Mouse (Mus musculus) heart, adult 2 months (tissue): Measurements from ENCODE around the gene Stat4. TPM values are rescaled to one million over a fixed set of nuclear protein-coding genes. Genes with fewer than 3 reads are reported as not detected.

ENCODE experiments used
- DNase-seq, 2 experiments: peaks; one replicate each; pipeline ENCODE4 v3.0.0; 2021
- H3K27ac ChIP-seq: fragments of 200-600 bp; 2 replicates; pipeline ENCODE4 v1.8.1; 2022
- H3K27me3 ChIP-seq: fragments of 200-500 bp; 2 replicates; pipeline ENCODE4 v1.6.1; 2012; ENCODE audit warnings: mild to moderate bottlenecking, low read length, inconsistent platforms, mixed read lengths; ENCODE audit not compliant: control insufficient read depth, insufficient read depth
- H3K36me3 ChIP-seq: fragments of 200-500 bp; 2 replicates; pipeline ENCODE4 v1.6.1; 2012; ENCODE audit warnings: low read length, inconsistent platforms; ENCODE audit not compliant: control insufficient read depth, insufficient read depth
- H3K4me1 ChIP-seq: fragments of 200-500 bp; 2 replicates; pipeline ENCODE4 v1.6.1; 2011; ENCODE audit warnings: low read length; ENCODE audit not compliant: control insufficient read depth, insufficient read depth
- H3K4me3 ChIP-seq: fragments of 200-600 bp; 2 replicates; pipeline ENCODE4 v1.8.1; 2022
- H3K79me2 ChIP-seq: fragments of 200-500 bp; replicated peaks from 2 replicates; pipeline ENCODE4 v1.6.1; 2012; ENCODE audit warnings: mild to moderate bottlenecking, inconsistent platforms, low read length, moderate library complexity, mixed read lengths; ENCODE audit not compliant: control insufficient read depth, insufficient read depth
- H3K9ac ChIP-seq: fragments of 200-500 bp; 2 replicates; pipeline ENCODE4 v1.6.1; 2012; ENCODE audit warnings: low read depth, mild to moderate bottlenecking, control low read depth, inconsistent platforms, low read length, mixed read lengths
- CTCF ChIP-seq: fragments of 200-600 bp; IDR thresholded peaks from 2 replicates; pipeline ENCODE4 v1.8.1; 2022; ENCODE audit warnings: antibody characterized with exemption, mild to moderate bottlenecking, moderate library complexity
- EP300 ChIP-seq: fragments of 200-500 bp; IDR thresholded peaks from 2 replicates; pipeline ENCODE4 v1.6.1; 2011; ENCODE audit warnings: low read depth, low read length, control low read depth; ENCODE audit not compliant: insufficient read depth
- POLR2A ChIP-seq: fragments of 200-500 bp; IDR thresholded peaks from 2 replicates; pipeline ENCODE4 v1.6.1; 2011; ENCODE audit warnings: mild to moderate bottlenecking, low read depth, low read length, control low read depth; ENCODE audit not compliant: insufficient read depth
- WGBS: fragments of 180-500 bp; shearing (Covaris S2); methylation state at CpG from one replicate; pipeline ENCODE4 v1.1.7; 2018; 5-methylcytosine and 5-hydroxymethylcytosine counted together
- intact Hi-C: fragments of 180-260 bp; cut with DNase I; formaldehyde crosslinking; loops from one replicate; pipeline ENCODE4 v1.15.1; 2025
- polyA plus RNA-seq: library from polyadenylated mRNA; depleted of rRNA; stranded (reverse); fragments of >200 nt; gene quantifications from 2 replicates; pipeline ENCODE4 v1.2.3, GENCODE M21; 2012
- total RNA-seq, 2 experiments: library from RNA; stranded (reverse); gene quantifications; 2 replicates each; pipeline ENCODE4 v1.2.3; 2021

Stat4 gene
- total and polyA plus RNA-seq, 3 experiments, result 0.45 to 0.68 (median 0.51) TPM

- DNase-seq, result no peak
- intact Hi-C loops, result no loop called here
- no peak overlapping the region for H3K27ac ChIP-seq
- TF ChIP-seq EP300, result no peak
- TF ChIP-seq POLR2A, result no peak
- TF ChIP-seq CTCF, result no peak
- peaks cover 5% of the 10 kb centered on the region for H3K4me1 ChIP-seq
- no peak overlapping the region; the same call in 1 of the 2 replicates for H3K4me3 ChIP-seq
- no peak overlapping the region for H3K9ac ChIP-seq
- H3K79me2 ChIP-seq, result no peaks in the 10 kb centered on the region
- WGBS, result 88% methylated on average over 3 of the region's 3 CpGs
- H3K36me3 ChIP-seq, result peaks cover 6% of the 10 kb centered on the region
- no peaks in the 10 kb centered on the region for H3K27me3 ChIP-seq
These were observed 134.1 kb downstream of the Stat4 start for GRCm38 (mm10) chr1:52121052-52121451.

DNA sequence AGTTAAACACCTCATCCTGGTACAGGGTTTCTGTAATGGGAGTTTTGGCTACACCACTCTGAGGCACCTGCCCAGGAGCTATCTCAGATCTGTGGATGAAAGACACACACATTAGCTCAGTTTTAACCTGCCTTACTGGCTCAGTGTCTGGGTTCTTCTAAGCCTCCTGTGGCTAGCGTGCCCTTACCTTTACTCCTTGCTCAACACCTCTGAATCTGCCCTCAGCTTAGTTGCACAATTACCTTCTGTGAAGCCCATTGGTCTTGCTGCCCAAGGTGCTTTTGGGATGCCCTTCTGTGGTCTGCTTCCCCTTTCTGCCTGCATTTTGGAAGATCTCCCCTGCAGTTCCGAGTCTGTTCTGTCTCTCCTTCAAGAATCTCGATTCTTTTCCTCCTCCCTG lies 137.9 kb downstream of the Stat4 start:
- H3K36me3 ChIP-seq, result peaks cover 7% of the 10 kb centered on the region
- no peak overlapping the region for H3K9ac ChIP-seq
- H3K79me2 ChIP-seq, result no peaks in the 10 kb centered on the region
- H3K27ac ChIP-seq, result no peak overlapping the region
- H3K27me3 ChIP-seq, result no peaks in the 10 kb centered on the region
- TF ChIP-seq EP300 (no peak), CTCF (no peak), POLR2A (no peak)
- intact Hi-C loops, result no loop called here
- DNase-seq, result no peak
- WGBS, result 73% methylated on average over 3 of the region's 3 CpGs
- peaks cover 1% of the 10 kb centered on the region for H3K4me1 ChIP-seq
- H3K4me3 ChIP-seq, result no peak overlapping the region

- Histone ChIP-seq H3K9ac (no peak overlapping the region), H3K4me1 (no peaks in the 10 kb centered on the region), H3K36me3 (peaks cover 7% of the 10 kb centered on the region), H3K4me3 (no peak overlapping the region), H3K27ac (no peak overlapping the region), H3K27me3 (no peaks in the 10 kb centered on the region), H3K79me2 (no peaks in the 10 kb centered on the region)
- 94% methylated on average over 6 of the region's 6 CpGs for WGBS
- no peak for TF ChIP-seq CTCF
- TF ChIP-seq POLR2A, result no peak
- no peak for TF ChIP-seq EP300
- DNase-seq, result no peak
- intact Hi-C loops, result no loop called here
These were observed 140.4 kb downstream of the Stat4 start for GRCm38 (mm10) chr1:52127350-52127749.

GRCm38 (mm10) chr1:52129794-52130193 lies 142.8 kb downstream of the Stat4 start:
- Histone ChIP-seq H3K4me1 (no peaks in the 10 kb centered on the region), H3K4me3 (no peak overlapping the region), H3K79me2 (no peaks in the 10 kb centered on the region), H3K27me3 (no peaks in the 10 kb centered on the region), H3K9ac (no peak overlapping the region), H3K27ac (no peak overlapping the region), H3K36me3 (peaks cover 2% of the 10 kb centered on the region; the same call in 1 of the 2 replicates)
- DNase-seq, result no peak
- 65% methylated on average over 6 of the region's 6 CpGs for WGBS
- intact Hi-C loops, result no loop called here
- TF ChIP-seq CTCF (no peak), EP300 (no peak), POLR2A (no peak)

- no peaks in the 10 kb centered on the region for H3K4me1 ChIP-seq
- no peak for DNase-seq
- no peak overlapping the region for H3K27ac ChIP-seq
- no peaks in the 10 kb centered on the region for H3K27me3 ChIP-seq
- intact Hi-C loops, result no loop called here
- H3K4me3 ChIP-seq, result no peak overlapping the region
- H3K79me2 ChIP-seq, result no peaks in the 10 kb centered on the region
- TF ChIP-seq CTCF (no peak), POLR2A (no peak), EP300 (no peak)
- no peaks in the 10 kb centered on the region for H3K36me3 ChIP-seq
- H3K9ac ChIP-seq, result no peak overlapping the region
- 86% methylated on average over 11 of the region's 11 CpGs for WGBS
These were observed 144.9 kb downstream of the Stat4 start for GRCm38 (mm10) chr1:52131787-52132377.

DNA sequence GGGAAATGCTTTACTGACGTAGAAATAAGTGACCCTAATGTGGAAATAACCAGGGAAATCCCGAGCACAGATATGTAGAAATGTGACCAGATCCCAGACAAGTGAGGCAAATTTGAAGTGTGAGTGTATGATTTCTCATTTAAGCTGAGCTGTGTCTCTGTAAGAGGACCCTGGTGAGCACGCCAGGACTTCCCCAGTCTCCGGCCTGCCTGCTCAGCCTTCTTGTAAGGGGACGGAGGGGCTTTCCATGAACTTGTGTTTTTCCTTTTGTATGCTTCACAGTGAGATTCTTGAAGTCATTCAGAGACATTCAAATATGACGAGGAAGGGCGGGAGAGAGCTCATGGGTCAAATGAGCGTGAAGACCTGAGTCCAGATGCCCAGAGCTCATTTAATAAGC lies 146.3 kb downstream of the Stat4 start:
- Histone ChIP-seq H3K27me3 (no peaks in the 10 kb centered on the region), H3K4me1 (no peaks in the 10 kb centered on the region), H3K79me2 (no peaks in the 10 kb centered on the region), H3K9ac (no peak overlapping the region), H3K27ac (no peak overlapping the region), H3K4me3 (no peak overlapping the region), H3K36me3 (no peaks in the 10 kb centered on the region; the same call in 1 of the 2 replicates)
- no peak for TF ChIP-seq EP300
- no peak for TF ChIP-seq POLR2A
- 93% methylated on average over 8 of the region's 8 CpGs for WGBS
- intact Hi-C loops, result no loop called here
- no peak for DNase-seq
